Mouse (Mus musculus) forebrain, embryonic 16.5 days (tissue): ENCODE measurements at regions not wholly inside any gene's neighbourhood (a gene's known extent, or its start where the extent isn't known, plus 50 kb on each side); places are given as distances from the start of the nearest gene placed in this dataset.

ENCODE experiments used
- ATAC-seq: fragments of 200-750 bp; cut with Nextera tagmentation; 2 replicates; pipeline ENCODE4 v1.8.0; 2017; ENCODE audit warnings: mild to moderate bottlenecking, moderate library complexity
- H3K27ac ChIP-seq: fragments of 300-500 bp; sonication (generic); 2 replicates; pipeline ENCODE4 v1.5.1; 2014; ENCODE audit warnings: low read length, control low read depth
- H3K27me3 ChIP-seq: fragments of 300-500 bp; sonication (generic); replicated peaks from 2 replicates; pipeline ENCODE4 v1.6.1; 2014; ENCODE audit warnings: low read length; ENCODE audit not compliant: control insufficient read depth, insufficient read depth
- H3K36me3 ChIP-seq: fragments of 300-500 bp; sonication (generic); 2 replicates; pipeline ENCODE4 v1.6.1; 2014; ENCODE audit not compliant: control insufficient read depth, insufficient read depth
- H3K4me1 ChIP-seq: fragments of 300-500 bp; sonication (generic); replicated peaks from 2 replicates; pipeline ENCODE4 v1.6.1; 2014; ENCODE audit warnings: low read length; ENCODE audit not compliant: control insufficient read depth, insufficient read depth
- H3K4me2 ChIP-seq: fragments of 300-500 bp; sonication (generic); 2 replicates; pipeline ENCODE4 v1.6.1; 2014; ENCODE audit warnings: mild to moderate bottlenecking, low read length, control low read depth
- H3K4me3 ChIP-seq: fragments of 300-500 bp; sonication (generic); replicated peaks from 2 replicates; pipeline ENCODE4 v1.5.1; 2014; ENCODE audit warnings: mild to moderate bottlenecking, low read length, control low read depth
- H3K9ac ChIP-seq: fragments of 300-500 bp; sonication (generic); replicated peaks from 2 replicates; pipeline ENCODE4 v1.6.1; 2014; ENCODE audit warnings: low read depth, low read length, control low read depth
- H3K9me3 ChIP-seq: fragments of 300-500 bp; sonication (generic); 2 replicates; pipeline ENCODE4 v1.6.1; 2016; ENCODE audit warnings: low read length; ENCODE audit not compliant: control insufficient read depth
- WGBS: fragments of 180-500 bp; shearing (Covaris S2); extraction: QIAGEN DNeasy Blood & Tissue Kit; methylation state at CpG from one replicate; pipeline ENCODE4 v1.1.7; 2014; 5-methylcytosine and 5-hydroxymethylcytosine counted together

- WGBS = 76% methylated on average over 2 of the region's 2 CpGs
- Histone ChIP-seq H3K9ac (no peak overlapping the region), H3K36me3 (no peaks in the 10 kb centered on the region), H3K4me2 (no peak overlapping the region), H3K27ac (no peak overlapping the region), H3K4me3 (no peak overlapping the region), H3K4me1 (no peaks in the 10 kb centered on the region), H3K9me3 (no peaks in the 10 kb centered on the region), H3K27me3 (no peaks in the 10 kb centered on the region)
- 0 out of 2 replicates have a peak, but pooled peaks have one; percentile 36 for ATAC-seq
These were observed 1292.2 kb upstream of the G6pd2 start for GRCm38 (mm10) chr5:60516416-60516815.
